In the genomic region with DNA sequence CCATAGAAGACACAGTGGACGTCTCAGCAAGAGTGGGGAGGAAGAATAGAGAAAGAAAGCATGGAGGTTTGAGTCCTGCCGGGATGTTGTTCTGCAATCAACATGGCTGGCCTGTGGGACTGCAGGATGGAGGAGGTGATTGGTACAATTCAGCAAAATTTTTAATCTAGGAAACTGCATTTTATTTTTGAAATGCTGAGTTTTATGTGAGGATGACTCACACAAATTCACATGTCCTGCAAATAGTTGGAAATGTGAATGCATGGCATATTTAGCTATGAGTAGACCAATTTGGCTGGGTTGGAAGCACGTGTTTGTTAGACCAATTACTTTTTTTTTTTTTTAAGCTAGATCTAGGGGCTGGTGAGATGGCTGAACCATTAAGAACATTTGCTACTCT, we compare ENCODE assay signal across 13 mouse cellular contexts.
"Had no signal": no experiment of that assay in that cellular context is flagged by ENCODE, and none has a peak within 500 bp of the region (broad histone marks: within the 10 kb centered on the region; RNA-seq: fewer than 3 reads in every experiment).

No protein-coding gene starts in this region.

- H3K36me3 ChIP-seq: midbrain, embryonic 13.5 days had no signal

- H3K4me1 ChIP-seq: lung, embryonic 15.5 days had no signal

- DNase-seq: kidney, adult 11 months; kidney, postnatal 10 days; kidney, postnatal 4 days; liver; liver, embryonic 13.5 days; liver, postnatal 0 days; lung, postnatal 14 days; thymus, adult 18-20 months; thymus, postnatal 25 days had no signal

- H3K27ac ChIP-seq: limb, embryonic 12.5 days; liver, embryonic 13.5 days; lung, embryonic 15.5 days; midbrain, embryonic 13.5 days; stomach, postnatal 0 days had no signal

- H3K4me3 ChIP-seq: limb, embryonic 12.5 days; liver, embryonic 13.5 days; lung, embryonic 15.5 days; midbrain, embryonic 13.5 days had no signal

- H3K9ac ChIP-seq: limb, embryonic 12.5 days; liver, embryonic 13.5 days; liver, postnatal 0 days; lung, embryonic 15.5 days; midbrain, embryonic 13.5 days had no signal

- H3K27me3 ChIP-seq: limb, embryonic 12.5 days; liver, embryonic 13.5 days; lung, embryonic 15.5 days; midbrain, embryonic 13.5 days had no signal

- H3K9me3 ChIP-seq: limb, embryonic 12.5 days; liver, embryonic 13.5 days; lung, embryonic 15.5 days; midbrain, embryonic 13.5 days had no signal

- H3K4me2 ChIP-seq: limb, embryonic 12.5 days; liver, embryonic 13.5 days; lung, embryonic 15.5 days; midbrain, embryonic 13.5 days had no signal

- ATAC-seq: liver, postnatal 0 days; midbrain, embryonic 13.5 days had no signal
